Mouse (Mus musculus): Measurements from ENCODE around the gene Itga5. TPM values are rescaled to one million over a fixed set of nuclear protein-coding genes. Genes with fewer than 3 reads are reported as not detected.
A peak's percentile ranks its signal among the peaks of the same experiment; 100 is the strongest.

Itga5 gene
- polyA plus RNA-seq, 1 experiment from 2014 or later = 55.2 TPM

- ATAC-seq (ENCODE audit: low FRiP score, low read depth) = peak; percentile 71
Measured at GRCm38 (mm10) chr15:103376837-103377269, 10.3 kb upstream of the Itga5 start.

DNA sequence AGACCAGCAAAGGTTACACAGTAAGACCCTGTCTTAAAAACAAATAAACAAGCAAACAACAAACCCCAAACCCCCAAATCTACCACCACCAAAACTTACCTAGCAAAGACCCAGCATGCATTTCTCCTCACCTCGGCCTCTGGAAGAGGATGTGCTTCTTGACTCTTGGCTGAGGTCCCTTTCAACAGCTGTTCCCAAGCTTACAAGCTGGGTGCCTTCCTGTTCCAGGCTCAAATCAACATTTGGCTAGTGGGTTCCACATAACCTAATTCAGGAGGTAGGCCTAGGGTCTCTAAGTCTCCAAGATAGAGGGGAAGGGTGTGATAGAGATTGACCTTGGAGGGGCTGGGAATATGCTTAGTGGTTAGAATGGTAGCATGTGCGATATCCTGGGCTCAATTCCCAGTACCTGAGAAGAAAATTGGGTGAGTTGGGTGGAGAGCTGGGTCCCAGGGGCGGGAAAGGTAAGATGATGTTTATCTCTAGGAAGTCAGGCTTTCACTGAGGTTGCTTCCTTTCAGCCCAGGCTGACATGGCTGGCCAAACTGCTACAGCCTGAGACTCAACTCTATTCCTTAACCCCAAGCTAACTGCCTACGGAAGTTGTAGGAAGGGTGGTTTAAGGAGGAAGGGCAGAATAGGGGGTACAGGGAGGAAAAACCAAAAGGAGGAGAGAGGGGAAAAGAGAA lies 8.7 kb upstream of the Itga5 start:
- H3K9ac ChIP-seq = no peak overlapping the region
- H3K27ac ChIP-seq = no peak overlapping the region
- no peak overlapping the region for H3K4me2 ChIP-seq (replicated peaks)
- ATAC-seq (ENCODE audit: low FRiP score, low read depth) = no peak
- no peaks in the 10 kb centered on the region for H3K9me3 ChIP-seq
- no peak overlapping the region for H3K4me3 ChIP-seq
- H3K36me3 ChIP-seq = no peaks in the 10 kb centered on the region
- H3K27me3 ChIP-seq = no peaks in the 10 kb centered on the region
- H3K4me1 ChIP-seq = peaks cover 50% of the 10 kb centered on the region
- 85% methylated on average over 4 of the region's 4 CpGs for WGBS

More at GRCm38 (mm10) chr15:103376837-103377269, 10.3 kb upstream of the Itga5 start:
- Histone ChIP-seq H3K27me3 (no peaks in the 10 kb centered on the region), H3K4me3 (no peak overlapping the region), H3K4me2 (replicated peaks) (peak overlapping the region; percentile 16; the same call in 1 of the 2 replicates), H3K4me1 (peaks cover 35% of the 10 kb centered on the region), H3K9me3 (no peaks in the 10 kb centered on the region), H3K9ac (no peak overlapping the region), H3K36me3 (no peaks in the 10 kb centered on the region), H3K27ac (peak overlapping the region; percentile 34; the same call in 1 of the 2 replicates)
- 43% methylated on average over 8 of the region's 8 CpGs for WGBS

- peaks cover 41% of the 10 kb centered on the region for H3K4me1 ChIP-seq
- no peak overlapping the region for H3K4me3 ChIP-seq
- no peaks in the 10 kb centered on the region for H3K9me3 ChIP-seq
- H3K4me2 ChIP-seq (replicated peaks) = no peak overlapping the region
- no peak for ATAC-seq (ENCODE audit: low FRiP score, low read depth)
- H3K36me3 ChIP-seq = no peaks in the 10 kb centered on the region
- H3K27ac ChIP-seq = no peak overlapping the region
- H3K27me3 ChIP-seq = no peaks in the 10 kb centered on the region
- H3K9ac ChIP-seq = no peak overlapping the region
Measured at GRCm38 (mm10) chr15:103372461-103372860, 5.9 kb upstream of the Itga5 start.

GRCm38 (mm10) chr15:103371741-103372140 lies 5.2 kb upstream of the Itga5 start:
- Histone ChIP-seq H3K4me3 (no peak overlapping the region), H3K9ac (no peak overlapping the region), H3K27me3 (no peaks in the 10 kb centered on the region), H3K4me1 (peaks cover 41% of the 10 kb centered on the region), H3K36me3 (no peaks in the 10 kb centered on the region), H3K9me3 (no peaks in the 10 kb centered on the region), H3K27ac (0 out of 2 replicates have a peak overlapping the region, but pooled peaks have one; percentile 17), H3K4me2 (replicated peaks) (no peak overlapping the region)
- WGBS = 72% methylated on average over 1 of the region's 1 CpGs
- ATAC-seq (ENCODE audit: low FRiP score, low read depth) = peak; percentile 17; the same call in 1 of the 2 replicates

DNA sequence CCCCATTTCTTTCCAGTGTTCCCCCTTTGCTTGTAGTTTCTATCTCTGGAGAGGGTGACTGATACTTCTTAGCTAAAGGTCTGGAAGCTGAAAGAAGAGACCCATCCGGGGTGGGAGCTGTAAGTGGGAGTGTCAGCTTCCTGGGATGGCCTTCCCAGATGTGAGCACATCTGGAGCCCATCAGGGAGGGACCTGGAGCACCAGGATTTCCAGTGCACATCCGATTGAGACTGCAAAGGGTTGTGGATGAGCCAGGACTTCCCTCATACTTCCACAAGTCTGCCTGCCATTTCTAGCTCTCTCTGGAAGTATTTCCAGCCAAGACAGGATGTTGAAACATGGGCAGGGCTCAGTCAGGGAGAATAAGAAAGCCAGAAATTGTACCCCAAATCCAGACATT lies 4.6 kb upstream of the Itga5 start:
- 4% methylated on average over 2 of the region's 2 CpGs for WGBS
- H3K27me3 ChIP-seq = no peaks in the 10 kb centered on the region
- H3K27ac ChIP-seq = 0 out of 2 replicates have a peak overlapping the region, but pooled peaks have one; percentile 17
- peak; percentile 52; the same call in 1 of the 2 replicates for ATAC-seq (ENCODE audit: low FRiP score, low read depth)
- H3K9me3 ChIP-seq = no peaks in the 10 kb centered on the region
- H3K9ac ChIP-seq = no peak overlapping the region
- H3K36me3 ChIP-seq = no peaks in the 10 kb centered on the region
- no peak overlapping the region for H3K4me3 ChIP-seq
- no peak overlapping the region for H3K4me2 ChIP-seq (replicated peaks)
- H3K4me1 ChIP-seq = peaks cover 36% of the 10 kb centered on the region

DNA sequence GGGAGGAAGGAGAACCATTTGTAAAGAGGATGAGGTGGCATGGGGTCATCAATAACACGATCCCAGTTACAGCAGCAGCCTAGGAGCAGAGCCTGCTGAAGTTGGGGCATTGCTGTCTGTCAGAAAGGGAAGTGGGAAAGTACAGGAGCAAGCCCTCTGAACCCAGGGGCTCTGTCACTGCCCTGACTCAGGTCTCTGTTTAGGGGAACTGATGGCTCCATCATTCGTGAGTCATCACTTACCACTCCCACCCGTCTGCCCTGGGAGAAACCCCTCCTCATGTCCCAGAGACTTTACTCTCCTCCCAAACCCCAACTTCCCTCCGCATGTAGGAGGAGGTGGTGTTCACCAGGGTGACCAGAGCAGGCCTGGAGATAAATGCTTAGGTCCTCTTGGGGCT lies 3.9 kb upstream of the Itga5 start:
- no peak overlapping the region for H3K4me2 ChIP-seq (replicated peaks)
- no peaks in the 10 kb centered on the region for H3K9me3 ChIP-seq
- no peak overlapping the region for H3K4me3 ChIP-seq
- WGBS = 39% methylated on average over 4 of the region's 4 CpGs
- peaks cover 35% of the 10 kb centered on the region for H3K4me1 ChIP-seq
- no peak overlapping the region; the same call in 1 of the 2 replicates for H3K27ac ChIP-seq
- H3K9ac ChIP-seq = no peak overlapping the region
- H3K36me3 ChIP-seq = no peaks in the 10 kb centered on the region
- no peak for ATAC-seq (ENCODE audit: low FRiP score, low read depth)
- H3K27me3 ChIP-seq = no peaks in the 10 kb centered on the region

DNA sequence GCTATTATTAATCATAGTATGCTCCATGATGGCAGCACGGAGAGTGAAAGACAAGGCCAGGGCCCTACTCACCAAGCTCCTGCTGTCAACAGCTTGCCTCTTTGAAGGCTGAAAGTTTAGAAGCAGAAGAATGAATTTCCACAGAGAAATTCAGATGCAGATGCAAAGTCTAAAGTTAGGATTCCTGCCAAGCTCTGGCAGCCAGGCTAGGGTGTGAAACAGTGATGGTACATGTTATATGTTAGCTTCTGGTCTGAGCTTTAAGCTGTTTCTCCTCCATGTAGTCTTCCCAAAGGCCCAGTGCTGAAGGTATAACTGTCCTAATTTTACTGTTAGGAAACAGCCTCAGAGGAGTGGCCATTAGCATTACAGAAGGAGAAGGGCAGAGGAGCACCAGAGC lies 2.6 kb upstream of the Itga5 start:
- Histone ChIP-seq H3K27ac (no peak overlapping the region), H3K9ac (no peak overlapping the region), H3K36me3 (no peaks in the 10 kb centered on the region), H3K4me1 (peaks cover 47% of the 10 kb centered on the region), H3K4me2 (replicated peaks) (no peak overlapping the region), H3K27me3 (no peaks in the 10 kb centered on the region), H3K4me3 (no peak overlapping the region), H3K9me3 (no peaks in the 10 kb centered on the region)
- ATAC-seq (ENCODE audit: low FRiP score, low read depth) = no peak
- 79% methylated on average over 1 of the region's 1 CpGs for WGBS

DNA sequence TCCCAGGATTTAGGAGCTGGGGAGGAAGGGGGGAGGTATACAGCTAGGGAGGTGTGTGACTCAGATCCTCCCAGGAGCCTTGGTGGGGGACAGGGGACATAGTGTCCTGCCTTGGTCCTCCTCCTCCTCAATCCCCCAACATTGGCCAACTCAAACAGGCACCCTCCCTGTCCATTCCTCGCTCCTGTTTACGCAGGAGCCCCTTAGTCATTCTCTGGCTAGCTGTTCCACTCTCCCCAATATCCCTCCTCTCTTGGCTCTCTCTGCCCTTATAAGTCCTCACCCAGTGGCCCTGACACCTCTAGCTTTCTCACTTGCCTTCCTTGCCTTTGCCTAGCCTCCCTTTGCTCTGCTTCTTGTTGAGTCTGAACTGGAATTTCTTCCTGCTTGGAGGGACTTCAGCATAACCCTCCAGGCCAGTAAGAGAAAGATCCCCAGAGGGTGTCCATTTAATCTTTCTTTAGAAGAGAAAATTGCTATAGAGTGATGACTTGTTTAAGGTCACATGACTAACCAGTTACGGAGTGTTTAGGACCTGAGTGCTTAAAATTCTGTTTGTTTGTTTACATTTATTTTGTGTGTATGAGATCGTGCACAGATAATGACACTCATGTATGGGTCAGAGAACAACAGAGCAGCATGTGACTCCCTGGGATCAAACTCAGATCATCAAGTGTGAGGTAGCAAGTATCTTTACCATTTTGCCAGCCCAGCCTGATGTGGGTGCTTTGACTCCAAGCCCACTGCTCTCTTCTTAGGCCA lies 1.8 kb upstream of the Itga5 start:
- no peaks in the 10 kb centered on the region for H3K9me3 ChIP-seq
- WGBS = 76% methylated on average over 4 of the region's 4 CpGs
- H3K4me2 ChIP-seq (replicated peaks) = no peak overlapping the region
- no peaks in the 10 kb centered on the region for H3K27me3 ChIP-seq
- no peak overlapping the region for H3K27ac ChIP-seq
- H3K9ac ChIP-seq = no peak overlapping the region
- peaks cover 51% of the 10 kb centered on the region for H3K4me1 ChIP-seq
- no peak overlapping the region for H3K4me3 ChIP-seq
- no peak for ATAC-seq (ENCODE audit: low FRiP score, low read depth)
- H3K36me3 ChIP-seq = peaks cover 2% of the 10 kb centered on the region; the same call in 1 of the 2 replicates

- under 1% methylated on average over 51 of the region's 51 CpGs for WGBS
- H3K4me1 ChIP-seq = peaks cover 41% of the 10 kb centered on the region
- ATAC-seq (ENCODE audit: low FRiP score, low read depth) = peak; percentile 58; the same call in 1 of the 2 replicates
Measured at GRCm38 (mm10) chr15:103365471-103366375, 840 bp downstream of the Itga5 start.

DNA sequence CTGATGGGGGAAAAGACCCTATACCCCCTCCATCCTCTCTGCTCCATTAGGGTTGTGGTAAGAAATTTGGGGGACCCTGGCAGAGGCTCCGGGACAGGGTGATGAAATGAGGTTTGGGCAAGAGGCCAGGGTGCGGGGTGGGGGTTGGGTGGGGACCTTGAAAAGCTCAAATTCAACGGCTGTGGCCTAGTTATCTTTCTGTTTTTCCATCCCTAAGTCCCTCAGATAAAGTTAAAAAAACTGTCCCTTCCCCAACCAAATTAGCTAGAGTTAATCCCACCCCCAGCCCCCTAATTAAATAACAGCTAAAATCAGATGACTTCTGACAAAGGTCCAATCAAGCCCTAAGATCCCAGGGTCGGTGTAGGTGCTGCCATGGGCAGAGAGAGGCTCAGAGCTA lies 1.8 kb downstream of the Itga5 start:
- no peak for ATAC-seq (ENCODE audit: low FRiP score, low read depth)
- Histone ChIP-seq H3K4me2 (replicated peaks) (peak overlapping the region; percentile 73), H3K9me3 (no peaks in the 10 kb centered on the region), H3K27me3 (no peaks in the 10 kb centered on the region), H3K27ac (no peak overlapping the region; the same call in 1 of the 2 replicates), H3K4me3 (peak overlapping the region; percentile 97), H3K4me1 (peaks cover 39% of the 10 kb centered on the region), H3K9ac (peak overlapping the region; percentile 95), H3K36me3 (peaks cover 2% of the 10 kb centered on the region; the same call in 1 of the 2 replicates)
- 45% methylated on average over 4 of the region's 4 CpGs for WGBS

More at GRCm38 (mm10) chr15:103365471-103366375, 840 bp downstream of the Itga5 start:
- no peaks in the 10 kb centered on the region for H3K9me3 ChIP-seq
- no peaks in the 10 kb centered on the region for H3K27me3 ChIP-seq
- peaks cover 2% of the 10 kb centered on the region; the same call in 1 of the 2 replicates for H3K36me3 ChIP-seq
- H3K4me2 ChIP-seq (replicated peaks) = peak overlapping the region; percentile 73
- H3K9ac ChIP-seq = peak overlapping the region; percentile 95
- H3K4me3 ChIP-seq = peak overlapping the region; percentile 97
- H3K27ac ChIP-seq = peak overlapping the region; percentile 93

- H3K9me3 ChIP-seq = no peaks in the 10 kb centered on the region
- peaks cover 48% of the 10 kb centered on the region for H3K4me1 ChIP-seq
- H3K4me3 ChIP-seq = no peak overlapping the region
- no peak for ATAC-seq (ENCODE audit: low FRiP score, low read depth)
- WGBS = 69% methylated on average over 1 of the region's 1 CpGs
- no peaks in the 10 kb centered on the region for H3K27me3 ChIP-seq
- H3K4me2 ChIP-seq (replicated peaks) = no peak overlapping the region
- H3K9ac ChIP-seq = 0 out of 2 replicates have a peak overlapping the region, but pooled peaks have one; percentile 35
- H3K36me3 ChIP-seq = peaks cover 2% of the 10 kb centered on the region; the same call in 1 of the 2 replicates
- H3K27ac ChIP-seq = no peak overlapping the region
Measured at GRCm38 (mm10) chr15:103363809-103364208, 2.8 kb downstream of the Itga5 start.
